Mouse (Mus musculus): ENCODE data around the gene Sparcl1.

DNA sequence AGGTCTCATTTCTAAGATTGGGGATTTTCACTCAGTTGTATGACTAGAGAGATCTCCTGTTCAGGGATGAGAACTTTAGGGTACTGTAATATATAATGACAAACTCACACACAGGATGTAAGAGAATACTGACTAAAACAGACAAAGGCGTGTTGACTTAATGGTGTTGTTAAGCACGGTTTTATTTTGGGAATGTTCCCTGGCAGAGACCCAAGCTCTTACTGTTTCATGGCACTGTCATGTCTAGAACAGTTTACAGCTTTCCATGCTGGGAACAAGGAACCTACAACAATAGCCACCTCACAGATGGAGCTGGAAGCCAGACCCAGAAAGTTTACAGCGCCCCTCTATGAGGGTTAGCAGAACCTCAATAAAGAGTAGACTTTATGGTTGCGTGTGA is 2.4 kb upstream of the Sparcl1 start:
- no peak for TF ChIP-seq CEBPB (IDR thresholded peaks at IDR 0.05; ENCODE audit: insufficient read depth, poor library complexity, severe bottlenecking)
- TF ChIP-seq POLR2A (IDR thresholded peaks at IDR 0.05; ENCODE audit: insufficient read length, low read depth) = no peak
- no peak for TF ChIP-seq POLR2AphosphoS2 (IDR thresholded peaks at IDR 0.05; ENCODE audit: insufficient read length, low read depth)
- TF ChIP-seq TCF12 (IDR thresholded peaks at IDR 0.05; ENCODE audit: insufficient read depth, poor library complexity, severe bottlenecking) = no peak
- TF ChIP-seq E2F4 (IDR thresholded peaks at IDR 0.05; ENCODE audit: insufficient read depth) = no peak
- TF ChIP-seq MYOG (IDR thresholded peaks at IDR 0.05; ENCODE audit: control insufficient read depth in 1 of 3, insufficient read depth in 1 of 3, insufficient read length in 2 of 3, low read depth in 2 of 3) = no peak
- TF ChIP-seq MYOD1 (IDR thresholded peaks at IDR 0.05; ENCODE audit: control insufficient read depth in 1 of 3, insufficient read length in 2 of 3, low read depth in 2 of 3) = no peak
- no peak for TF ChIP-seq TCF3 (IDR thresholded peaks at IDR 0.05; ENCODE audit: insufficient read length, low read depth)
- TF ChIP-seq USF1 (IDR thresholded peaks at IDR 0.05; ENCODE audit: low read depth) = no peak

Data from myocyte (in vitro differentiated cells).